Mouse (Mus musculus) lung, adult 2 months (tissue): ENCODE measurements around the gene Them7. TPM values are rescaled to one million over a fixed set of nuclear protein-coding genes. Genes with fewer than 3 reads are reported as not detected.

ENCODE experiments used
- DNase-seq: peaks from one replicate; pipeline ENCODE4 v3.0.0; 2022
- H3K4me1 ChIP-seq: fragments of 200-500 bp; 2 replicates; pipeline ENCODE4 v1.6.1; 2011; ENCODE audit warnings: low read length; ENCODE audit not compliant: control insufficient read depth, insufficient read depth
- H3K4me3 ChIP-seq: fragments of 200-500 bp; replicated peaks from 2 replicates; pipeline ENCODE3; 2011; ENCODE audit warnings: low read depth, mild to moderate bottlenecking, control low read depth, low read length; ENCODE audit errors: extremely low read depth
- CTCF ChIP-seq: fragments of 200-500 bp; IDR thresholded peaks from 2 replicates; pipeline ENCODE4 v1.5.1; 2011; ENCODE audit warnings: mild to moderate bottlenecking, low read length, control low read depth; ENCODE audit not compliant: insufficient read depth
- POLR2A ChIP-seq: fragments of 200-500 bp; IDR thresholded peaks from 2 replicates; pipeline ENCODE4 v1.6.1; 2011; ENCODE audit warnings: low read depth, mild to moderate bottlenecking, control low read depth, low read length, borderline replicate concordance; ENCODE audit errors: extremely low read depth
- WGBS: fragments of 180-500 bp; shearing (Covaris S2); methylation state at CpG from one replicate; pipeline ENCODE4 v1.1.7; 2018; 5-methylcytosine and 5-hydroxymethylcytosine counted together
- polyA plus RNA-seq: library from polyadenylated mRNA; depleted of rRNA; stranded (reverse); fragments of >200 nt; gene quantifications from 2 replicates; pipeline ENCODE4 v1.2.3, GENCODE M21; 2012

Them7 gene
- polyA plus RNA-seq, 1 experiment = not detected

GRCm38 (mm10) chr2:105251978-105252377 lies 27.9 kb downstream of the Them7 start:
- 43% methylated on average over 3 of the region's 3 CpGs for WGBS
- no peak for DNase-seq

GRCm38 (mm10) chr2:105252824-105253223 lies 28.7 kb downstream of the Them7 start:
- TF ChIP-seq CTCF = no peak
- no peak for TF ChIP-seq POLR2A
- Histone ChIP-seq H3K4me1 (no peaks in the 10 kb centered on the region), H3K4me3 (no peak overlapping the region)
- WGBS = 60% methylated on average over 7 of the region's 7 CpGs
- DNase-seq = no peak

More at GRCm38 (mm10) chr2:105251978-105252377, 27.9 kb downstream of the Them7 start:
- Histone ChIP-seq H3K4me1 (no peaks in the 10 kb centered on the region), H3K4me3 (no peak overlapping the region)
- no peak for TF ChIP-seq CTCF
- no peak for TF ChIP-seq POLR2A

- Histone ChIP-seq H3K4me1 (no peaks in the 10 kb centered on the region), H3K4me3 (no peak overlapping the region)
- WGBS = 47% methylated on average over 4 of the region's 4 CpGs
- TF ChIP-seq CTCF (no peak), POLR2A (no peak)
- no peak for DNase-seq
Measured at GRCm38 (mm10) chr2:105255457-105255856, 31.3 kb downstream of the Them7 start.

- no peak for DNase-seq
- no peaks in the 10 kb centered on the region for H3K4me1 ChIP-seq
- TF ChIP-seq CTCF = no peak
- TF ChIP-seq POLR2A = no peak
- WGBS = 61% methylated on average over 2 of the region's 2 CpGs
- no peak overlapping the region for H3K4me3 ChIP-seq
Measured at GRCm38 (mm10) chr2:105256427-105257071, 32.4 kb downstream of the Them7 start.

GRCm38 (mm10) chr2:105257376-105257775 lies 33.3 kb downstream of the Them7 start:
- 61% methylated on average over 2 of the region's 2 CpGs for WGBS
- no peak for DNase-seq
- no peak for TF ChIP-seq POLR2A
- no peak for TF ChIP-seq CTCF
- H3K4me1 ChIP-seq = no peaks in the 10 kb centered on the region
- H3K4me3 ChIP-seq = no peak overlapping the region

GRCm38 (mm10) chr2:105261335-105261734 lies 37.2 kb downstream of the Them7 start:
- Histone ChIP-seq H3K4me3 (no peak overlapping the region), H3K4me1 (no peaks in the 10 kb centered on the region)
- no peak for TF ChIP-seq POLR2A
- TF ChIP-seq CTCF = no peak
- 92% methylated on average over 11 of the region's 11 CpGs for WGBS
- no peak for DNase-seq

GRCm38 (mm10) chr2:105263219-105263618 lies 39.1 kb downstream of the Them7 start:
- Histone ChIP-seq H3K4me3 (no peak overlapping the region), H3K4me1 (no peaks in the 10 kb centered on the region)
- no peak for DNase-seq
- 41% methylated on average over 2 of the region's 2 CpGs for WGBS
- no peak for TF ChIP-seq POLR2A
- no peak for TF ChIP-seq CTCF

GRCm38 (mm10) chr2:105282407-105283077 lies 58.4 kb downstream of the Them7 start:
- TF ChIP-seq POLR2A (no peak), CTCF (no peak)
- Histone ChIP-seq H3K4me3 (no peak overlapping the region), H3K4me1 (no peaks in the 10 kb centered on the region)
- no peak for DNase-seq
- 51% methylated on average over 6 of the region's 6 CpGs for WGBS

- no peaks in the 10 kb centered on the region for H3K4me1 ChIP-seq
- H3K4me3 ChIP-seq = no peak overlapping the region
- no peak for DNase-seq
- TF ChIP-seq POLR2A (no peak), CTCF (no peak)
Measured at GRCm38 (mm10) chr2:105283811-105284210, 59.7 kb downstream of the Them7 start.

- no peak for DNase-seq
- no peak for TF ChIP-seq POLR2A
- no peaks in the 10 kb centered on the region for H3K4me1 ChIP-seq
- no peak overlapping the region for H3K4me3 ChIP-seq
- WGBS = 62% methylated on average over 4 of the region's 4 CpGs
Measured at GRCm38 (mm10) chr2:105284855-105285254, 60.7 kb downstream of the Them7 start.

GRCm38 (mm10) chr2:105295823-105296222 lies 71.7 kb downstream of the Them7 start:
- 48% methylated on average over 1 of the region's 1 CpGs for WGBS
- no peaks in the 10 kb centered on the region for H3K4me1 ChIP-seq
- no peak for DNase-seq
- H3K4me3 ChIP-seq = no peak overlapping the region
- TF ChIP-seq CTCF (no peak), POLR2A (no peak)
